Comparison of ENCODE assay signal across 15 mouse cellular contexts in the genomic region with DNA sequence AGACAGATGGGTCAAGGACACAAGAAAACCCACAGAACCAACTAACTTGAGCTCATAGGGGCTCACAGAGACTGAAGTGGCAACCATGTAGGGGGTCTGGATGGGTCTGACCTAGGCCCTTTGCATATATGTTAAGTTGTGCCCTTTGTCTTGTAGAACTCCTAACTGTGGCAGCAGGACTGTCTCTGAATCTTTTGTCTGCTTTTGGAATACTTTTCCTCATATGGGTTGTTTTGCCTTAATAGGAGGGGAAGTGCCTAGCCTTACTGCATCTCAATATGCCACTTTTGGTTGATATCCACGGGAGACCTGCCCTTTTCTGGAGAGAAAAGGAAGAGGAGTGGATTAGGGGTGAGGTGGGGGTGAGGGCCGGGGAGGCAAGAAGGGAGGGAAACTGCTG.
"Had no signal": no experiment of that assay in that cellular context is flagged by ENCODE, and none has a peak within 500 bp of the region (broad histone marks: within the 10 kb centered on the region; RNA-seq: fewer than 3 reads in every experiment).

No protein-coding gene starts in this region.

- H3K9me3 ChIP-seq: neural tube, embryonic 15.5 days; stomach, embryonic 15.5 days had no signal

- H3K27ac ChIP-seq: neural tube, embryonic 15.5 days; stomach, embryonic 15.5 days; stomach, postnatal 0 days had no signal

- DNase-seq: retina, postnatal 1 day; right cerebral cortex, adult 18-20 months; right cerebral cortex, postnatal 14 days; right cerebral cortex, postnatal 25 days; right cerebral cortex, postnatal 4 days; spleen, adult 18-20 months; thymus, adult 18-20 months; thymus, adult 2 months; thymus, postnatal 14 days; thymus, postnatal 25 days; thymus, postnatal 36 days; thymus, postnatal 4 days had no signal

- H3K27me3 ChIP-seq: neural tube, embryonic 15.5 days; stomach, embryonic 15.5 days had no signal

- H3K36me3 ChIP-seq: neural tube, embryonic 15.5 days; stomach, embryonic 15.5 days had no signal

- H3K4me1 ChIP-seq: neural tube, embryonic 15.5 days; stomach, embryonic 15.5 days had no signal

- H3K4me3 ChIP-seq: neural tube, embryonic 15.5 days; stomach, embryonic 15.5 days had no signal
